Mouse (Mus musculus) cerebellum, adult 8-10 months (tissue): ENCODE measurements around the gene Agmo.

Experiments used
- DNase-seq: peaks from one replicate; pipeline ENCODE4 v3.0.0; 2022

Agmo gene

DNA sequence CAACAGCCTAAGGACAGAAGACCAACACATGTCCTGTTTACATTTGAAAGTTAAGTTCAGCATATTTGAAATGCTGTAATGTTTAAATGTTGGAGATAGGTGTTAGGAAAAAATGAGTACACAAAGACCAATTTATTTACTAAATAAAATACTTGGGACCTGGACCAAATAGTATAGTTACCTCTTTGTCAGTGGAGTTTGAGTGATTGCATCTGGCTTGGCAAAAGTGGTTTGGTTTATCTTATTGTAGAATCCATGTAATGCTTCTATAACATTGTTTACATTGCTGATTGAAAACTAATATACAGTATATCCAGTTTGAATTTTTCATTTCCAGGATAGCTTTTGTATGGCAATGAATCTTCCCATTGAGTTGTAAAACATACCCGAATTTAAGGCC lies 193.0 kb downstream of the Agmo start:
- no peak for DNase-seq

DNA sequence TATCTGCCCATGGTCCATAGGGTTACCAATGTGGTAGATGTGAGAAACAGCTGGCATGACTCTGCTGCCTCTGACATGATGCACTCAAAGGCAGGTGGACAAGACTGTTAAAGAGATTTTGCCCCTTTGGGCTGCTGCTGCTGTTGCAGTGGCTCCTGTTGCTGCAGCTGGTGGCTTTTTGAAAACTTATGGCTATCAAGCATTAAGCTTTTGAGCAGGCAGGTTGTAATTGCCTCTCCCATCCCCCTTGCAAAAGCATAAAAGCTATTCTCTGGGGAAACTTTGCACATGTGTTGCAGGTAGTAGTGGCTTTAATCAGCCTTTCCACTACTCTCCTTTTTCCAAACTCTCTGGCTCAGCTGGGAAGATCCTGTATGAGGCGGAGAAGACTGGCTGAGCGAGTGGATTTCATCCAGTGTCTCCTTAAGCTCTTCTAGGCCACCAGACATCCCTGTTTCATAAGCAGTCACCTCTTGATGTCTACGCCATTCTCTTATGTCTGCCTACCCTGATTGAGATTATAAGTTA lies 201.1 kb downstream of the Agmo start:
- no peak for DNase-seq

GRCm38 (mm10) chr12:37445255-37445654 lies 203.8 kb downstream of the Agmo start:
- no peak for DNase-seq

DNA sequence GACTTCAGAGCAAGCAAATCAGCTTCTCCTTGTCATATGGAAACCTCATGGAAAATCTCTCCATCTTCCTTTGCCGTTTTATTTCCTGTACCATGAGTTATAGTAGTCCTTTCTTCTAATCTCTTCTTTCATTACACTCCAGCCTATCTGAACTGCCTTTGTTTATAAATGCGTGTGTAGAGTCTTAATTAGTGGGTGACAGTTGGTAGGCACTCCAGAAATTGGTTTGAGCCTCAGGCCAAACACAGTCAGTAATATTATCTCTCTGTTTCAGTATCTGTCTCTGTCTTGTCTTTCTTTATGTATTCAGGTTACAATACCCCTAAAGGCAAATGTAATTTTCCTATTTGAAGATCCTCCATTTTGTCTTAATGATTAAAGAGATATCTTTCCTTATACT lies 208.2 kb downstream of the Agmo start:
- no peak for DNase-seq

- peak; percentile 16 for DNase-seq
Measured at GRCm38 (mm10) chr12:37450366-37451156, 209.1 kb downstream of the Agmo start.

- no peak for DNase-seq
Measured at GRCm38 (mm10) chr12:37471631-37472030, 230.2 kb downstream of the Agmo start.

- DNase-seq: no peak
Measured at GRCm38 (mm10) chr12:37476849-37477248, 235.4 kb downstream of the Agmo start.

GRCm38 (mm10) chr12:37487991-37488390 lies 246.6 kb downstream of the Agmo start:
- DNase-seq: no peak

DNA sequence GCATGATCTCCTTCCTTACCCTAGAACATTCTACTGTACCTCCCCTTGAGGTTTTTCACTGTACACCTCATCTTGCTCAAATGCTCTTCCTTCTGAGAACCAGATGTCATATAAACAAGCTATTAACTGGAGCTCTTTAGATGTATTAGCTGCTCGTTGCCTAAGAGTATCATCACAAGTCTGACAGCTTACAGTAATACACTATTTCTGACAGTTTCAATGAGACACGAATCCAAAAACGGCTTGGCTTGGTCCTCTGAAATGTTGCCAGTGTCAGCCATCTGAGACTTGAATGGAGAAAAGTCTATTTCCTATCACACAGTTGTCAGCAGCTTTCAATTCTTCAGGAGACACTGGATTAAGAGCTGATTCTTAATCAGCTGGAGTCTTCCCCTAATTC lies 257.4 kb downstream of the Agmo start:
- no peak for DNase-seq

GRCm38 (mm10) chr12:37507406-37507805 lies 266.0 kb downstream of the Agmo start:
- no peak for DNase-seq

GRCm38 (mm10) chr12:37507826-37508225 lies 266.4 kb downstream of the Agmo start:
- DNase-seq: no peak

GRCm38 (mm10) chr12:37521772-37522171 lies 280.3 kb downstream of the Agmo start:
- DNase-seq: no peak

DNA sequence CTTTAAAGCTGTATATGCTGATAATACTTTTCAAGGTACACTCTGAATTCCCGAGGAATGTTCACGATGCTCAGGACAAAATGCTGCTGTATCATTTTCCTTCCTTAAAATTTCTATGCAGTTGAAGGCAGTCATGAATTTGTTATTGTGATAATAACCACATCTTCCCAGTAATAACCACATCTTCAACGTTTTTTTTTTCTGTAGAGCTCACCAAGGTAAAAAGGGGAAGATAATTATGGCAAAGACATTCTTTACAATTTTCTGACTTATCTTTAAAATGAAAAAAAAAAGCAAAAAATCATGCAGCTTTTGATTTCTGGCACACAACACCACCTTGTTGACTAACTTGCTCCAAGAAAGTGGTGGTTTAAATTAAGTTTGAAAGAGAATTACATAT lies 283.2 kb downstream of the Agmo start:
- DNase-seq: no peak

DNA sequence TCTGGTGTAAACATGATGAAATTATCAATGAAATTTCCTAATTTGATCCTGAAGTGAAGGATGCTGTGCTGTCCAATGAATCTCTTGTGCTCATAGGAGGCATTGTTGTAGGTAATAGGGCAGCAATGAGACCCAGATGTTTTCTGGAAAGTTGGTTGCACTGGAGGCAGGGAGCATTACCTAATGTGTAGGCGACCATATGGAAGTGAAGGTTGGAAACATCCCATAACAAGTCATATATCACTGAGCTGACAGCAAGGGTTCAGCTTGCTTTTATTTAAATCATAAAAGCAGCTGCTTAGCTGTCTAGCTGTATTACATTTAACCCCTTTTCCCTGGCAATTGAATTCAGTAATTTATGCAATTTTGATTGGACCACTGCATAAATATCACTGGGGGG lies 299.6 kb downstream of the Agmo start:
- no peak for DNase-seq

DNA sequence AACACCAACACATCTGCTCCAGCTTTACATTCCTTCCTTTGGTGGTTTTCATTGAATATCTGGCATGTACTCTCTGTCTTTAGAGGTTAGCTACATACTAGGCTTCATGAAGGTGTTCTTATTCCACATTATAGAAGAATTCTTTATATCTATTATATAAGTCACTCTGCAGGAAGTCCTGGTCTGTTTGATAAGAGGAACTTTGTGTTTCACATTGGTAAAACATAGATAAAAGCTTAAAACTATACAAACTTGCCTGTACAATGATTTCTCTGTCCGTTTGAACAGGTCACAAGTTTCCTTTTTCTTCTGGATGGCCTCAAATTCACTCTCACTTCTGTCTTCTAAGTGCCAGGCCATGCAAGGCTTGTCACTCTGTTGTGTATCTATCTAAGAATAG lies 316.8 kb downstream of the Agmo start:
- DNase-seq: no peak

DNA sequence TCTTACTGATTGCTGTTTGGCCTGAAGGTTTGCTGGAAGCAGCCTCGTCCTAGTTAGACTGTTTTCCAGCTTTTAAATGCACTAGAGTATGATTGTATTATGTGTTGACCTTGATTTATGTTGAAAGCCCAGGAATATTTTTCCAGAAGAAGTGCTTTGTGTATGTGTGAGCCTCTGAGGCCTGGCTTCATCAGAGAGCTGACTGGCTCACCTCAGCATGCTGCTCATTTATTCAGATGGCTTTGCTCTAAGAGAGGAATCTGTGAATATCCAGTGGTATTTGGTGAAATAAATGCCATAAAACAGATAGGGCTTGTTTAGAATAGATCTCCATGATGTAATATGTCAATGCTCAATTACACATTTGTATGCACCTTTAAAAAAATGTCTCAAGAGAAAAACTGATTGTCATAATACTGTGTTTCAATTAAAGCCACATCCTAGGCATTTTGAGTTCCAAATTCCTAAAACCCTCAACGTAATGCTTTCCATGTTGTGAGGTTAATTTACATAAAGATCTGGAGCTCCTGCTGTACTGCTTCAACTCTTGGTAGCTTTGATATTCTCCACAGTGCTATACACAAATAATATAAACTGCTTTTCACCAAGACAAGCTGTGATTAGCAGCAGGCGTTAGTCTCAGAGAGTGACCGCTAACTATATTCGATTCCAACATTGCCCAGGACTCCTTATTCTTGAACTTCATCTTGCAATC lies 324.6 kb downstream of the Agmo start:
- no peak for DNase-seq

- no peak for DNase-seq
Measured at GRCm38 (mm10) chr12:37571922-37572321, 330.5 kb downstream of the Agmo start.

DNA sequence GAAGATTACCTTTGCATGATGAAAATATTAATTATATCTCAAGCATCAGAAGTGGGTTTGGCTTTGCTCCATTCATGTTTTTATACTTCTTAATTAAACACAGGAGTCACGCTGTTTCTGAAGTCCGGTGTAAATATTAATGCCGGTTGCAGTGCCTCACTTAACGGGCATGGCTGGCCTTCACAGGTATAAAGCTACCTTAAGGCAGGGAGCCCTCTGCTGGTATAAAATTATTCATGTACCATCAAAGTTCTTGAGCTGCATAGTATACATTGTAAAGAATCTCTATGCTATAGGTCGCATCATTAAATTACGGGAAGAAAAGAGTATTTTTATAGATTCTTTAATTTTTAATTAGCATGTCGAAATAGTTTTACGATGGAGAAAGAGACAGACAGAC lies 341.3 kb downstream of the Agmo start:
- no peak for DNase-seq

GRCm38 (mm10) chr12:37592853-37593252 lies 351.4 kb downstream of the Agmo start:
- DNase-seq: no peak

- DNase-seq: no peak
Measured at GRCm38 (mm10) chr12:37612837-37613236, 371.4 kb downstream of the Agmo start.

DNA sequence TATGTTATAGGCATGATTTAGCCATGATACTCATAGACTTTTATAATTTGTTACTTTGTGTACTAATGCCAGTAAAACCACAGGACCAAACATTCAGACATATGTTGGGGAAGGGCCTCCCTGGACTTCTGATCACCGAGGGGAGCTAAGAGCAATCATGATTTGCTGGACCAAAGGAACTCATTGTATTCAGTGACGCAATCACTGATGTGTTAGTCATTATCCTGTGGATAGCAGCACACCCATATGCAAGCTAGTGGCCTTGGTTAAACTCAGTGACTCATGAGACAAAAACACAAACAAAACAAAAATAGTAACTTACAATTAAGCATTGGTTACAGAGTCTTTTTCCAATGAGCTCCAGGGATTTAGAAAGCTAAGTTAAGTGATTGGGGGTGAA lies 373.3 kb downstream of the Agmo start:
- no peak for DNase-seq

GRCm38 (mm10) chr12:37624078-37624477 lies 382.6 kb downstream of the Agmo start:
- DNase-seq: no peak
